Mouse (Mus musculus) kidney, adult 8-10 months (tissue): ENCODE results near the gene Ermard.
"Not testable (repeated sequence)": the region's sequence is repeated elsewhere in the genome, so short reads cannot be mapped to it uniquely, and the experiment has no call there.

Source experiments
- DNase-seq, 2 experiments: peaks; one replicate each; pipeline ENCODE4 v3.0.0; 2022

The Ermard gene

GRCm38 (mm10) chr17:15041175-15041729 is at the start of gene Ermard, which contains the start of the genes Tcte3 and Gm3448:
Ermard (plus strand) TSS chr17:15041208.
Tcte3 (minus strand) TSS chr17:15041488.
Gm3448 (minus strand) TSS chr17:15041537.
- DNase-seq = peak in 1 of 2 experiments; percentile 14

GRCm38 (mm10) chr17:14992522-14993138 is 48.4 kb upstream of the Ermard start:
- not testable (repeated sequence) for DNase-seq

DNA sequence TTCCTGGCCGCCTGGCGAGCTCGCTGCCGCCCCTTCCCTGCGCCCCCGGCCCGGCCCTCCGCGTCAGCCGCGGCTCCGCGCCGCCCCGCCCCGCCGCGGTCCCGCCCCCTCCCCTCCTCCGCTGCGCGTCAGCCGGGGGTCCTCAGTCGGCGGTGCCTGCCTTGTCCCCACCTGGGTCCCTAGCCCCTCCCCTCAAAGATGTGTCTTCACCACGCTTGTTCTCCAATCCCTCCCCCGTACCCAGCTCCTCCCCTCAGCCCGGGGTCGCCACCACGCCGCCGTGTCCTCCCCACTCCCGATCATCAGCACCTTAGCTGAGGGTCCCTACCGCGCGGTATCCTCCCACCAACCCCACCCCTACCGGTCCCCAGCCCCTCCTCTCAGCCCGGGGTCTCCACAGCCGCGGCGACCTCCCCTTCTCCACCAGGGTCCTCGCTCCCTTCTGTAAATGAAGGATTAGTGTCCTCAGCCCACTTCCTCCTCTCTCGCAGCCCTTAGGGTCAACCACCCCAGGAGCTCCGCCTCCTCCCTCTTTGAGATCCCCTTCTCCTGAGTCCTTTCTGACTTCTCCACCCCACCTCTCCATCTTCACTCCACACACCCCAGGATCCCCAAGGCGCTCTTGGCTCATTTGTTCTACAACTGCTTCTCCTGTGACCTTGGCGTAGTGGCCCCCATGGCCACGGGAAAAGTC is 47.7 kb upstream of the Ermard start:
- not testable (repeated sequence) for DNase-seq

- not testable (repeated sequence) for DNase-seq
Measured at GRCm38 (mm10) chr17:14994140-14994539, 46.9 kb upstream of the Ermard start.

- DNase-seq = not testable (repeated sequence)
Measured at GRCm38 (mm10) chr17:15000047-15000446, 41.0 kb upstream of the Ermard start.

GRCm38 (mm10) chr17:15009088-15009487 is 31.9 kb upstream of the Ermard start:
- not testable (repeated sequence) for DNase-seq

GRCm38 (mm10) chr17:15009706-15010413 is 31.1 kb upstream of the Ermard start, which contains the start of gene Gm3435:
Gm3435 (plus strand) TSS chr17:15010176.
- not testable (repeated sequence) for DNase-seq

DNA sequence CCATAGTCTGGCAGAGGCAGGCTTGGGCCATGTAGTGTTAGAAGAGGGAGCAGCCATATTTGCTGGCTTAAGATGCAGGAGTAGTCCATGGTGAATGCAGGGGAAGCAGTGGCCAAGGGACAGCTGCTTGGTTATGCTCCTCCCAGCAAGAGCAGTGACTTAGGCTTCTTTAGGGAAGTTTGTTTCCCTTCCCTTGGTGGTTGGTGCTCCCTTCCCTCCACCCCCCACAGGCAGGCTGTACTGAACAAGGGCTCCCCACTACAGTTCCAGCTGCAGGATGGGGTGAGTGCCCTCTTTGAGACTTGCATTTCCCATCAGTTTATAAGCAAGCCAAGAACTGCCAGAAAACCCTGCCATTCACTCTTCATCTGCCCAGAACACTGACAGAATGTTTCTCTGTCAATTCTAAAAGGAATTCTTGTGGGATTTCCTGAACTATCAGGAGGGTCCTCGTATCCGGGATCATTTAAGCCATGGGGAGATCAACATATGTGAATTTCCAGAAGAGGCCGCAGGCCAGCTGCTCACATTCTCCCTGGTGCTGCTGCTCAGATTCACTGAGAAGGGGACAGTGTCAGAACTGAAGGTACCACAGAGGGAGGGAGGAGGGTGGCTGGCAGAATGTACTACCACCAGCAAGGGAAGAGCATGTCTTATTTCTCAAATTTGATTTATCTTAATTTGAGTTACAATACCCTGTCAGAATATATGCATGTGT is 19.3 kb upstream of the Ermard start:
- peak; percentile 7 for DNase-seq

DNA sequence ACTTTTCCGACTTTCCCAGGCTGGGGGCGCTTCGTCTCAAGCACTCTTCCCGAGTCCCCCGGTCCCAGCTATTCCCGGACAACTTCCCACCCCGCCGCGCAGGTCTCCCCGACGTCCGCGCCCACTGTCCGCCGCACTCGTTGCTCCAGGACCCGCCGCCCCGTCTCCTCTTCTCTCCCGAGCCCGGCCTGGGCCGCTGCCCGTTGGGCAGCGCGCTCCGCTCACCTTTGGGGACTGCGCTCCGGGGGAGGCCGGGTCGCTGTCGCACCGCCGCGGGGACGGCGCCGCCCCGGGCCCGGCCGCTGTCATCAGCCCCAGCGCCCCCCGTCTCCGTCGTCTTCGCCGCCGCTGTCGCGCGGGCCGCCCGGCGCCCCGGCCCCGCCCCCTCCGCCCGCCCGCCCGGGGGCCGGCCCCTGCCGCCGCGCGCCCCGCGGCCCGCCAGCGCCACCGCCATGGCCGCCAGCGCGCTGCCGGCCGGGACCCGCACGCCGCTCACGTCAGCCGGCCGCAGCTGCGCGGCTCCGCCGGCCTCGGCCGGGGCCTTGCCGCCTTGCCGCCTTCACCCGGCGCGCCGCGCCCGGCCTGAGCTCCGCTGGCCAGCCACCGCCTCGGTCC is 17.0 kb upstream of the Ermard start:
- not testable (repeated sequence) for DNase-seq

- DNase-seq = not testable (repeated sequence)
Measured at GRCm38 (mm10) chr17:15024502-15025193, 16.4 kb upstream of the Ermard start.

DNA sequence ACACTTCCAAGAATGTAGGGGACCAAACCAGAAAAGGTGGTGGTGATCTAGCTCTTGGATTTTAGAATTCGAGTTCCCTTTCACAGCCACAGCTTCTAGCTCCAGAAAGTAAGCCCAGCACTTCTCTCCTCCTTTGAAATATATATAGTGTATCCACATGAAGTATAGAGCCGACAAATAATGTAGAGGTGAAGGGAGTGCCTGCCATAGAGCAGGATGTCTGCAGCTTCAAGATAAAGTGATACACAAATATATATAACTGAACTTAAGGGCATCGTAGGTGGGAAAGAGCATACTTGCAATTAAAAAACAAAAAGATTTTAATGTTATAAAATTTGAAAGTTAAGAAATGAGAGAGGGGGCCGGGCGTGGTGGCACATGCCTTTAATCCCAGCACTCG is 15.5 kb upstream of the Ermard start:
- DNase-seq = not testable (repeated sequence)

DNA sequence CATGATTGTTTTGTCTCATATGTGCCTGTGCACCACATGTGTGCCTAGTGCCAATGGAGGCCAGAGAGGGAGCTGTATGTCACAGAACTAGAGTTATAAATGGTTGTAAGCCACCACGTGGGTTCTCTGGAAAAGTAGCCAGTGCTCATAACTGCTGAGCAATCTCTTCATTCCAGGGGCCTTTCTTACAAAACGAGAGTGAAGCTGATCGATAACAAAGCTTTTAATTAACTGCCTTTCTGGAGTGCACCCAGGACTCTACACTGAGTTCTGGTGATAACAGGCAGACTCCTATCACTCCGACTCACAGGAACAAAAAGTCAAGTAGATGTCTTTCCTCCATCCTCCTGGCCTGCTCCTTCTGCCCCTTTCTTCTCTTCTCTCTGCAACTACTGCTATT is 9.6 kb upstream of the Ermard start:
- DNase-seq = not testable (repeated sequence)

- DNase-seq = not testable (repeated sequence)
Measured at GRCm38 (mm10) chr17:15040455-15040854, 553 bp upstream of the Ermard start.

GRCm38 (mm10) chr17:15050338-15050737 is 9.3 kb downstream of the Ermard start:
- DNase-seq = not testable (repeated sequence)

- DNase-seq = not testable (repeated sequence)
Measured at GRCm38 (mm10) chr17:15052766-15053165, 11.8 kb downstream of the Ermard start.

GRCm38 (mm10) chr17:15053183-15053828 is 12.3 kb downstream of the Ermard start:
- not testable (repeated sequence) for DNase-seq

GRCm38 (mm10) chr17:15053829-15054200 is 12.8 kb downstream of the Ermard start:
- DNase-seq = not testable (repeated sequence)

DNA sequence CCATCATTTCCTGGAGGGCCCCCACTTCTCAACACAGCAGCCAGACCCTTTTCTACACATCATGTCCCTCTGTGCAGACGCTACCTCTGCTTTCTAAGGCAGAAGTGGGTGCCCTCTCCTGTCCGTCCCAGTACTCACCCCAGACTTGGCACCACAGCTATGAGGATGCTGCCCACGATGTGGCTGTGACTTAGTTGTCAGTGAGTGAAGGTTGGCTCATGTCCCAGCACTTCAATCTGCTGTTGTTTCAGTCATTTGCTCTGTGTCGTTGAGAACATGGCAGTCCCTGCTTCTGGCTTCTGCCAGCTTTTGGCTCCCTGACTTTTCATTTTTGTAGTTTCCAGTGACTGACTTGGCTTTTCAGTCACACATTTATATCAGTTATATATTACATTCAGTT is 14.9 kb downstream of the Ermard start:
- DNase-seq = no peak

DNA sequence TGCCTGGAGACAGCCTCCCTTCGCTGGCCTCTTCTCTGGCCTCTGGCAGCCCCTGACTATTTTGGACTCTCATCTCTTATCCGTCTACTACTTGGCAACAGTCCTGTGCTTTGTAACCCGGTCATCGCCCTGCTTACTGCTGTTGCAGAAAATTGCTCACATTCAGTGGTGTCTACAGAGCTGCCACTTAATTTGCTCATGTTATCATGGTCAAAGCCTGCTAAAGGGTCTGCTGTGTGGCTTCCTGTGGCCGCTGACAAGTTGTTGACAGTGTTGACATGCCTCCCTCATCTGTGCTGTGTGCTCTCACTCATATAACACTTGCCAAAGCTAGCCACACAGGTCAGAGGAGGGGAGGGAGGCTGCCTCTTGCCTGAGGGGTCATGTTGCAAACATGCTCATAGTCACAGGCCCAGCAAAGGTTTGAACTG is 17.2 kb downstream of the Ermard start:
- no peak for DNase-seq

DNA sequence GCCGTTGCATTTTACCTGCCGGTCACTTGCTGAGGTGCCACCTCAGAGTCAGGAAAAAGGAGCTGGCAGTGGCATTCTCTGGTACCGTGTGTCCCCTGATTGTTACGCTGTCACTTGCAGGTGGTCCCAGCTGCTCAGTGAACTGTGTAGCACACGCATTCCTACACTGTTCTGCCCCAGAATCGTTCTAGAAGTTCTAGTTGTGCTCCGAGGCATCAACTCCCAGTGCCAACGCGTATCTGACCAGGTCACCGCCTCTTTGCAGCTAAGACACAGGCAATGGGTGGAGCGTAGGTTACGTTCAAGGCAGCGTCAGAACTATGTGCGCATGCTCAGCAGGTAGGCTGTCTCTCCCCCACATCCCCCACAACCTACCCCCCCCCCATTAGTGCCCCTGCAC is 18.6 kb downstream of the Ermard start:
- no peak for DNase-seq

DNA sequence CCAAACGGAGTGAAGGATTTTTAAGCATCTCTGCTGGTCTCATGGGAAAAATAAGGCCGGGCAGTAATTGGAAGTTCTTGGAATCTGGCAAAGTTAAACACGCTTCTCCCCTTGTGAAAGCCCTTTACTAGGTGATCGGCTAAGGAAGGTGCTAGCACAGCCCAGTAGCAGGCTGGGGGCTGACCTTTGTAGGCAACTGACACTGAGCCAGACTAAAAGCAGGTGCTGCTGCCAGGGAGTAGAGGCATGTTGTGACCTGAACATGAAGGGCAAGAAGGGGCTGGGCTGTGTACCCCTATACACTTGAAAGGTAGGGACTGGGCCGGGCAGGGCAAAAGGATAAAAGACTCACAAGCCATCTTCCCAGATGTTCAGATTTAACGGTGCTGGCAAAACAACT is 19.3 kb downstream of the Ermard start:
- no peak for DNase-seq
